Mouse (Mus musculus): ENCODE results near the gene Nxnl1. TPM values are rescaled to one million over a fixed set of nuclear protein-coding genes. Genes with fewer than 3 reads are reported as not detected.
A peak's percentile ranks its signal among the peaks of the same experiment; 100 is the strongest.

The Nxnl1 gene
- total and polyA plus RNA-seq, 2 experiments, result not detected

DNA sequence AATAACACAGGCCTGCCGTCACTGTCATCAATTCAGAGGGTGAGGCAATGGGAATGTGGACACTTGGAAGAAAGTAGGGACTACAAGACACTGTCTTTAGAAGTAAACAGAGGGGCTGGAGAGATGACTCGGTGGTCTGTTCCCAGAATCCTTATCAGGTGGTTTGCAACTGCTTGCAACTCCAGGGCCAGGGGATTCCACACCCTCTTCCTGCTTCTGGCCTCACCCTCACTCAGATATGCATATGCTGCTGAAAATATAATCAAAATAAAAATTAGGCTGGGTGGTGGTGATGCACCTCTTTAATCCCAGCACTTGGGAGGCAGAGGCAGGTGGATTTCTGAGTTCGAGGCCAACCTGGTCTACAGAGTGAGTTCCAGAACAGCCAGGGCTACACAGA, 6.3 kb downstream of the Nxnl1 start:
- H3K27me3 ChIP-seq (ENCODE audit: control insufficient read depth, insufficient read depth, low read length), result peaks cover 13% of the 10 kb centered on the region
- H3K9ac ChIP-seq (ENCODE audit: low read depth, low read length), result no peak overlapping the region
- H3K36me3 ChIP-seq (ENCODE audit: control insufficient read depth, insufficient read depth, low read length), result no peaks in the 10 kb centered on the region
- no peak for TF ChIP-seq POLR2A (IDR thresholded peaks at IDR 0.05; ENCODE audit: extremely low read depth, insufficient read depth, low read length)
- no peak for TF ChIP-seq CTCF (IDR thresholded peaks at IDR 0.05; ENCODE audit: low read depth, low read length)
- H3K79me2 ChIP-seq (ENCODE audit: control insufficient read depth, insufficient read depth, low read length), result no peaks in the 10 kb centered on the region
- H3K27ac ChIP-seq (replicated peaks; ENCODE audit: insufficient read depth, low read depth, low read length), result no peak overlapping the region
- H3K4me1 ChIP-seq (ENCODE audit: control insufficient read depth, insufficient read depth, low read length), result peaks cover 8% of the 10 kb centered on the region; the same call in 1 of the 2 replicates
- no peak for DNase-seq (ENCODE audit: extremely low read depth, low read depth, low spot score)
- no peak overlapping the region for H3K4me3 ChIP-seq (ENCODE audit: insufficient read depth, low read depth, low read length)
- WGBS, result 68% methylated on average over 3 of the region's 3 CpGs

- Histone ChIP-seq H3K79me2 (ENCODE audit: control insufficient read depth, insufficient read depth, low read length) (no peaks in the 10 kb centered on the region), H3K9ac (ENCODE audit: low read depth, low read length) (no peak overlapping the region), H3K27me3 (ENCODE audit: control insufficient read depth, insufficient read depth, low read length) (peaks cover 13% of the 10 kb centered on the region), H3K4me1 (ENCODE audit: control insufficient read depth, insufficient read depth, low read length) (peaks cover 8% of the 10 kb centered on the region; the same call in 1 of the 2 replicates), H3K36me3 (ENCODE audit: control insufficient read depth, insufficient read depth, low read length) (no peaks in the 10 kb centered on the region), H3K27ac (replicated peaks; ENCODE audit: insufficient read depth, low read depth, low read length) (no peak overlapping the region), H3K4me3 (ENCODE audit: insufficient read depth, low read depth, low read length) (peak overlapping the region; percentile 71)
- TF ChIP-seq CTCF (IDR thresholded peaks at IDR 0.05; ENCODE audit: low read depth, low read length) (no peak), POLR2A (IDR thresholded peaks at IDR 0.05; ENCODE audit: extremely low read depth, insufficient read depth, low read length) (no peak)
- 7% methylated on average over 24 of the region's 24 CpGs for WGBS
- DNase-seq (ENCODE audit: extremely low read depth, low read depth, low spot score), result peak; percentile 67
These were observed 7.3 kb downstream of the Nxnl1 start for GRCm38 (mm10) chr8:71558958-71559690.

DNA sequence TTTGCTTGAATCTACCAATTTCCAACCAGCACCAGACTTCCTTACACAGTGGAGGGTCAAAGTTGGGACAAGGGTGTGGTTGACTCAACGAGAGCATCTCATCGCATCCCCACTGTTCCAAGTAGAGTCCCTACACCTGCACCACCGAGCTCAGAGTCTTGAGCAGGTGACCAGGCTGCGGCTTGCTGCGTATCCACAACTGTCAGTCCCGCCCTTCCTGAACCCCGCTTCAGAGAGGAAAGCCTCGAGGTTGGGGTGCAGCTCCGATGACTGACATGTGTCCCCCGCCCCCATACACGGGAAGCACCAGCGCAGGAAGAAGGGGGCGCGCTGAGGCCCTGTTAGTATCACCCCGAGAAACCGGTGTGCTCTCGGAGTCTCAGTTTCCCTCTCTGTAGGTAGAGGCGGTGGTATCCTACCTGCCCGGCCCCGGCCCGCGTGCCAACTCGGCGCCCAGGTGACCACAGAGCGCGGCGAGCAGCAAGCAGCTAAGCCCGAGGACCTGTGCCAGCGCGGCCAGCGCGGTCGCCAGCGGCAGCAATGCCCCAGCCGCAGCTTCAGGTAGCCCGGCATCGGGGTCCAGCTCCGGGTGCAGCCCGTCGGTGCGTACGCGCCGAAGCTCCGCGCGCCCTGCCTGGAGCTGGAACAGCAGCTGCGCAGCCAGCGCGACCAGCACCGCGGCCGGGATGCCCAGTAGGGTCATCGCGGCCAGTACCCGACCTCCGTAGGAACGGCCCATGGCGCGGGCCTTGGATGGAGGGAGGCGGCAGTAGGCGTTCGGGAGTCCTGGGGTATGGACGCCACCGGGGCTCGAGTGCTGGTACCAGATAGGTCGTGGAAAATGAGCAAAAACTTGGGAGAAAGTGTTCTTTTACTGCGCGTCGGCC, 8.1 kb downstream of the Nxnl1 start, which contains the start of gene Tmem221:
Gene Tmem221 (minus strand): TSS at position 801 of the 887 bp plus-strand sequence.
- Histone ChIP-seq H3K27ac (replicated peaks; ENCODE audit: insufficient read depth, low read depth, low read length) (no peak within 1 kb of the TSS), H3K36me3 (ENCODE audit: control insufficient read depth, insufficient read depth, low read length) (no peaks in the 10 kb centered on the region), H3K4me3 (ENCODE audit: insufficient read depth, low read depth, low read length) (peak within 1 kb of the TSS; percentile 71), H3K79me2 (ENCODE audit: control insufficient read depth, insufficient read depth, low read length) (no peaks in the 10 kb centered on the region), H3K27me3 (ENCODE audit: control insufficient read depth, insufficient read depth, low read length) (peaks cover 13% of the 10 kb centered on the region), H3K4me1 (ENCODE audit: control insufficient read depth, insufficient read depth, low read length) (peaks cover 8% of the 10 kb centered on the region; the same call in 1 of the 2 replicates), H3K9ac (ENCODE audit: low read depth, low read length) (peak within 1 kb of the TSS; percentile 59)
- no peak for TF ChIP-seq POLR2A (IDR thresholded peaks at IDR 0.05; ENCODE audit: extremely low read depth, insufficient read depth, low read length)
- no peak for TF ChIP-seq CTCF (IDR thresholded peaks at IDR 0.05; ENCODE audit: low read depth, low read length)
- WGBS, result 7% methylated on average over 70 of the region's 70 CpGs
- DNase-seq (ENCODE audit: extremely low read depth, low read depth, low spot score), result no peak

DNA sequence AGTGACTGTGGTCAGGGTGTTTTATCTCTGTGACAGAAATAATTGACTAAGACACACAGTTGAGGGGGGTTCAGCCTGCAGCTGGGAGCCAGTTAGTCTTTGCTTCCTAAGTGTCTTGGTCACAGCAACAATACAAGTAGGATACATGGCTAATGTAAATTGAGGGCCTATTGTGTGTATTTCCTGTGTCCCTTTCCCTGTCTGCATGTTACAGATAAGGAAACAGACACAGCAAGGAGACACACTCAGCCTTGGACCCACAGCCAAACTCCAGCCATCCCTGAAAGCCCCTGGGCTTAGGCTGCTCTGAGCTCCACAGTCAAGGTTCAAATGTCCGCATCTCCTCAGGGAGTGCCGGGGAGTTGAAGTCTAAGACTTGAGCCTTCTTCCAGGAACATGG, 11.8 kb downstream of the Nxnl1 start:
- Histone ChIP-seq H3K4me3 (ENCODE audit: insufficient read depth, low read depth, low read length) (no peak overlapping the region), H3K36me3 (ENCODE audit: control insufficient read depth, insufficient read depth, low read length) (no peaks in the 10 kb centered on the region), H3K79me2 (ENCODE audit: control insufficient read depth, insufficient read depth, low read length) (no peaks in the 10 kb centered on the region), H3K4me1 (ENCODE audit: control insufficient read depth, insufficient read depth, low read length) (peaks cover 8% of the 10 kb centered on the region; the same call in 1 of the 2 replicates), H3K27ac (replicated peaks; ENCODE audit: insufficient read depth, low read depth, low read length) (no peak overlapping the region), H3K9ac (ENCODE audit: low read depth, low read length) (no peak overlapping the region), H3K27me3 (ENCODE audit: control insufficient read depth, insufficient read depth, low read length) (peaks cover 8% of the 10 kb centered on the region)
- no peak for TF ChIP-seq CTCF (IDR thresholded peaks at IDR 0.05; ENCODE audit: low read depth, low read length)
- TF ChIP-seq POLR2A (IDR thresholded peaks at IDR 0.05; ENCODE audit: extremely low read depth, insufficient read depth, low read length), result no peak
- WGBS, result 78% methylated on average over 2 of the region's 2 CpGs
- DNase-seq (ENCODE audit: extremely low read depth, low read depth, low spot score), result no peak

- WGBS, result 76% methylated on average over 6 of the region's 6 CpGs
- H3K4me3 ChIP-seq (ENCODE audit: insufficient read depth, low read depth, low read length), result no peak overlapping the region
- no peak for TF ChIP-seq POLR2A (IDR thresholded peaks at IDR 0.05; ENCODE audit: extremely low read depth, insufficient read depth, low read length)
- no peak for TF ChIP-seq CTCF (IDR thresholded peaks at IDR 0.05; ENCODE audit: low read depth, low read length)
- H3K79me2 ChIP-seq (ENCODE audit: control insufficient read depth, insufficient read depth, low read length), result no peaks in the 10 kb centered on the region
- H3K27me3 ChIP-seq (ENCODE audit: control insufficient read depth, insufficient read depth, low read length), result peaks cover 6% of the 10 kb centered on the region
- H3K4me1 ChIP-seq (ENCODE audit: control insufficient read depth, insufficient read depth, low read length), result peaks cover 5% of the 10 kb centered on the region; the same call in 1 of the 2 replicates
- no peaks in the 10 kb centered on the region for H3K36me3 ChIP-seq (ENCODE audit: control insufficient read depth, insufficient read depth, low read length)
- DNase-seq (ENCODE audit: extremely low read depth, low read depth, low spot score), result no peak
- no peak overlapping the region for H3K9ac ChIP-seq (ENCODE audit: low read depth, low read length)
- no peak overlapping the region for H3K27ac ChIP-seq (replicated peaks; ENCODE audit: insufficient read depth, low read depth, low read length)
These were observed 12.4 kb downstream of the Nxnl1 start for GRCm38 (mm10) chr8:71554001-71554400.
